Mouse (Mus musculus) brain, embryonic 14.5 days (tissue): ENCODE data around the gene Urgcp. TPM values are rescaled to one million over a fixed set of nuclear protein-coding genes. Genes with fewer than 3 reads are reported as not detected.

Experiments used
- DNase-seq: peaks from one replicate; pipeline ENCODE4 v3.0.0-alpha.2; 2011; ENCODE audit warnings: low read depth
- CTCF ChIP-seq: fragments of 200-500 bp; IDR thresholded peaks from 2 replicates; pipeline ENCODE4 v1.5.1; 2012; ENCODE audit warnings: inconsistent platforms, mild to moderate bottlenecking, moderate library complexity, borderline replicate concordance; ENCODE audit not compliant: insufficient read depth, insufficient read length; ENCODE audit errors: extremely low read depth
- POLR2A ChIP-seq: fragments of 200-500 bp; IDR thresholded peaks from 2 replicates; pipeline ENCODE4 v1.6.1; 2012; ENCODE audit warnings: mild to moderate bottlenecking, inconsistent platforms, borderline replicate concordance; ENCODE audit not compliant: poor library complexity, insufficient read depth, insufficient read length, severe bottlenecking; ENCODE audit errors: extremely low read depth
- polyA plus RNA-seq: library from polyadenylated mRNA; depleted of rRNA; stranded (reverse); fragments of >200 nt; gene quantifications from 2 replicates; pipeline ENCODE4 v1.2.3, GENCODE M21; 2012

Gene Urgcp
- polyA plus RNA-seq, 1 experiment = 25.9 TPM

GRCm38 (mm10) chr11:5797371-5797770 lies 35.2 kb upstream of the Urgcp start:
- no peak for DNase-seq
- no peak for TF ChIP-seq POLR2A
- no peak for TF ChIP-seq CTCF

GRCm38 (mm10) chr11:5796939-5797338 lies 34.8 kb upstream of the Urgcp start:
- no peak for DNase-seq
- TF ChIP-seq POLR2A = no peak
- TF ChIP-seq CTCF = no peak

- TF ChIP-seq POLR2A = no peak
- TF ChIP-seq CTCF = no peak
- peak; percentile 49 for DNase-seq
These were observed 33.5 kb upstream of the Urgcp start for GRCm38 (mm10) chr11:5795706-5796105.

- TF ChIP-seq POLR2A = no peak
- TF ChIP-seq CTCF = no peak
- no peak for DNase-seq
These were observed 33.1 kb upstream of the Urgcp start for GRCm38 (mm10) chr11:5795290-5795689.

GRCm38 (mm10) chr11:5790431-5790830 lies 28.3 kb upstream of the Urgcp start:
- TF ChIP-seq CTCF = no peak
- no peak for TF ChIP-seq POLR2A
- DNase-seq = no peak

GRCm38 (mm10) chr11:5789754-5790333 lies 27.7 kb upstream of the Urgcp start:
- DNase-seq = no peak
- TF ChIP-seq POLR2A (no peak), CTCF (no peak)

- DNase-seq = no peak
- TF ChIP-seq CTCF = no peak
These were observed 27.0 kb upstream of the Urgcp start for GRCm38 (mm10) chr11:5789071-5789753.

- peak; percentile 98 for DNase-seq
- TF ChIP-seq POLR2A (peak; percentile 90; the same call in 1 of the 2 replicates), CTCF (peak; percentile 57)
These were observed 26.2 kb upstream of the Urgcp start, which contains the start of gene Dbnl for GRCm38 (mm10) chr11:5788056-5789014. Dbnl (plus strand) TSS chr11:5788488.

- no peak for DNase-seq
- no peak for TF ChIP-seq CTCF
- TF ChIP-seq POLR2A = no peak
These were observed 25.5 kb upstream of the Urgcp start for GRCm38 (mm10) chr11:5787671-5788055.

- DNase-seq = no peak
- TF ChIP-seq POLR2A (no peak), CTCF (no peak)
These were observed 23.6 kb upstream of the Urgcp start for GRCm38 (mm10) chr11:5785732-5786131.

- 0 out of 2 replicates have a peak, but pooled peaks have one; percentile 12 for TF ChIP-seq CTCF
- no peak for TF ChIP-seq POLR2A
- DNase-seq = no peak
These were observed 20.2 kb upstream of the Urgcp start for GRCm38 (mm10) chr11:5782199-5782944.

GRCm38 (mm10) chr11:5780035-5780499 lies 17.9 kb upstream of the Urgcp start:
- no peak for DNase-seq
- no peak for TF ChIP-seq POLR2A
- TF ChIP-seq CTCF = no peak
